Mouse (Mus musculus) heart, postnatal 0 days (tissue): ENCODE measurements around the gene Nptn.

Experiments
- CTCF ChIP-seq: IDR thresholded peaks from 2 replicates; pipeline ENCODE4 v1.5.1; 2016; ENCODE audit warnings: antibody characterized with exemption, control low read depth, low read depth
- EP300 ChIP-seq: IDR thresholded peaks from 2 replicates; pipeline ENCODE4 v1.6.1; 2016; ENCODE audit warnings: antibody characterized with exemption, low read depth

DNA sequence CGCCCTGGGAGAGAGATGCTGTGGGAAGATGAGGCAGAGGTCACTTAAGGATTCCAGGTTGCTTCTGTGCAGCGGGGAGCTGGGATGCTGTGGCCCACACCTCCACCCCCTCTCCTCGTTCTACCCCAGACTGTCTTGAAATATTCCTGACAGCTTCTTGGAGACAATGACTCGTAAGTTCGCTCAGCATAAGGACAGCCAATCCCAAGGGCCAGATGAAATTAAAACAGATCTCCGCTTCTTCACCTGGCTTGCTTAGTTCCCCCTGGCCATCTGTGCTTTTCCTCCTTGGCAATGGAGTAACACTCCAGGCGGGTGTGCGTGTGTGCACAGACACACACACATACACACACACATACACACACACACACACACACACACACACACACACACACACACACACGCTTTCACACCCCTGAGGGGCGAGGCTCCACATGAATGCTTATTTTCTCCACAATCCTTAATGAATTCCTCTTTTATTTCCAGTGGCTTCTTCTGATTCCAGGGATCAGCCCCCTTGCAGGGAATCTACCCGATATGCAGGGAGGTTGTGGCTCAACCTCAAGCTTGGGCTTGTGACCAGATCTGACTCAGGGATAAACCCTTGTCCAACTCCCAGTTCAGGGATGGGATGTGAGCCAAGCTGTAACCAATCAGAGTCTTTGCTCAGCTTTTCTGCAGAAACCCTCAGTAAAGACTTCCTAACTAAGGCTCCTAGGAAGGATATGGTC lies 35.2 kb upstream of the Nptn start:
- TF ChIP-seq CTCF, result no peak
- no peak for TF ChIP-seq EP300
